In genomic region chr8:61488631-61489030, GRCm38 (mm10) we compare ENCODE assay signal across 7 mouse cellular contexts. TPM values are rescaled to one million over a fixed set of nuclear protein-coding genes. Genes with fewer than 3 reads are reported as not detected.
DNase-seq lines count a peak whose midpoint lies in the region; ATAC-seq and TF ChIP-seq lines count a peak whose summit lies in the region.

No protein-coding gene starts in this region.

- H3K4me1 ChIP-seq in forebrain, embryonic 11.5 days (replicated peaks; ENCODE audit: control insufficient read depth, insufficient read depth, low read length), result no peaks in the 10 kb centered on the region
- H3K4me1 ChIP-seq in intestine, postnatal 0 days (replicated peaks; ENCODE audit: control insufficient read depth, insufficient read depth, low read length), result peaks cover 5% of the 10 kb centered on the region; the same call in 1 of the 2 replicates
- H3K4me1 ChIP-seq in neural tube, embryonic 13.5 days (replicated peaks), result peaks cover 11% of the 10 kb centered on the region

- H3K9me3 ChIP-seq in forebrain, embryonic 11.5 days (ENCODE audit: control insufficient read depth, low read length), result no peaks in the 10 kb centered on the region
- H3K9me3 ChIP-seq in intestine, postnatal 0 days (ENCODE audit: control insufficient read depth), result no peaks in the 10 kb centered on the region
- no peaks in the 10 kb centered on the region for H3K9me3 ChIP-seq in neural tube, embryonic 13.5 days

- H3K4me3 ChIP-seq in left cerebral cortex, adult 2 months, result peak overlapping the region; percentile 90
- H3K4me3 ChIP-seq in forebrain, embryonic 11.5 days (ENCODE audit: low read depth, low read length), result no peak overlapping the region
- peak overlapping the region; percentile 60; the same call in 1 of the 2 replicates for H3K4me3 ChIP-seq in intestine, postnatal 0 days (ENCODE audit: low read depth, low read length)
- peak overlapping the region; percentile 76 for H3K4me3 ChIP-seq in neural tube, embryonic 13.5 days

- no peaks in the 10 kb centered on the region for H3K27me3 ChIP-seq in forebrain, embryonic 11.5 days (ENCODE audit: control insufficient read depth, insufficient read depth, low read length)
- no peaks in the 10 kb centered on the region for H3K27me3 ChIP-seq in intestine, postnatal 0 days (replicated peaks; ENCODE audit: control insufficient read depth, insufficient read depth, low read length)
- no peaks in the 10 kb centered on the region for H3K27me3 ChIP-seq in neural tube, embryonic 13.5 days

- no peak for TF ChIP-seq CTCF in left cerebral cortex, adult 2 months (IDR thresholded peaks at IDR 0.05)
- no peak for TF ChIP-seq CTCF in intestine, postnatal 0 days (IDR thresholded peaks at IDR 0.05; ENCODE audit: low read depth)

- peak overlapping the region; percentile 72 for H3K9ac ChIP-seq in forebrain, embryonic 11.5 days (ENCODE audit: low read length)
- H3K9ac ChIP-seq in intestine, postnatal 0 days (ENCODE audit: low read depth, low read length), result 0 out of 2 replicates have a peak overlapping the region, but pooled peaks have one; percentile 81
- H3K9ac ChIP-seq in neural tube, embryonic 13.5 days, result peak overlapping the region; percentile 87

- intact Hi-C loops in left cerebral cortex, adult 2 months (cut with DNase I), result loop anchor here (5.0 kb wide), 2 partner anchors 266 to 506 kb away; partner anchors contain the start of genes Clcn3 and Sh3rf1
- intact Hi-C loops in left cerebral cortex, postnatal 25 days (cut with DNase I), result loop anchor here (5.0 kb wide), 2 partner anchors 111 to 496 kb away; partner anchors contain the start of gene Nek1
- intact Hi-C loops in left cerebral cortex, postnatal 36 days (cut with DNase I), result loop anchor here (5.0 kb wide), 1 partner anchor 266 kb away; the partner anchor contains the start of gene Sh3rf1

- WGBS in forebrain, embryonic 11.5 days, result 87% methylated on average over 8 of the region's 8 CpGs
- 89% methylated on average over 8 of the region's 8 CpGs for WGBS in intestine, postnatal 0 days
- WGBS in neural tube, embryonic 13.5 days, result 92% methylated on average over 8 of the region's 8 CpGs

- no peak for ATAC-seq in forebrain, embryonic 11.5 days (replicated peaks; ENCODE audit: low FRiP score)
- no peak for ATAC-seq in intestine, postnatal 0 days
- no peak for ATAC-seq in neural tube, embryonic 13.5 days (ENCODE audit: low read depth)
- no peak for ATAC-seq in activated CD4-positive, CD25-positive, alpha-beta regulatory T cell, adult 4 months

- no peaks in the 10 kb centered on the region for H3K36me3 ChIP-seq in forebrain, embryonic 11.5 days (ENCODE audit: control insufficient read depth, insufficient read depth, low read length)
- peaks cover 8% of the 10 kb centered on the region; the same call in 1 of the 2 replicates for H3K36me3 ChIP-seq in intestine, postnatal 0 days (ENCODE audit: control insufficient read depth, insufficient read depth)
- peaks cover 11% of the 10 kb centered on the region for H3K36me3 ChIP-seq in neural tube, embryonic 13.5 days

- no peak overlapping the region for H3K27ac ChIP-seq in left cerebral cortex, adult 2 months
- H3K27ac ChIP-seq in forebrain, embryonic 11.5 days (ENCODE audit: low read depth, low read length), result no peak overlapping the region
- H3K27ac ChIP-seq in intestine, postnatal 0 days (ENCODE audit: low read depth, low read length), result no peak overlapping the region
- no peak overlapping the region for H3K27ac ChIP-seq in neural tube, embryonic 13.5 days (replicated peaks)

- peak overlapping the region; percentile 65 for H3K4me2 ChIP-seq in forebrain, embryonic 11.5 days (ENCODE audit: low read depth, low read length, severe bottlenecking)
- H3K4me2 ChIP-seq in intestine, postnatal 0 days (replicated peaks; ENCODE audit: low read depth), result peak overlapping the region; percentile 77
- peak overlapping the region; percentile 80 for H3K4me2 ChIP-seq in neural tube, embryonic 13.5 days

- DNase-seq in left cerebral cortex, adult 2 months (ENCODE audit: extremely low spot score in 1 of 2, low spot score in 2 of 2), result no peak
- DNase-seq in left cerebral cortex, postnatal 25 days (ENCODE audit: low spot score in 2 of 2), result no peak
- DNase-seq in forebrain, embryonic 11.5 days (ENCODE audit: low spot score), result no peak
- no peak for DNase-seq in left cerebral cortex, postnatal 36 days (ENCODE audit: low spot score in 2 of 2)

RNA-seq across cellular contexts. Expression of gene Cbr4, which starts 1.1 kb away (rescaled TPM):
- total RNA-seq in left cerebral cortex, adult 2 months (2021), result 10 to 100 TPM; 18.6 to 19.1 TPM
- 10 to 100 TPM; 21.3 to 21.5 TPM for total RNA-seq in left cerebral cortex, postnatal 25 days (2021)
- 27.9 and 31.0 TPM in 2 replicates for polyA plus RNA-seq in forebrain, embryonic 11.5 days (2014; fragmentation: Nextera tagmentation; extraction: Ambion mirVana)
- 50.2 and 51.2 TPM in 2 replicates for polyA plus RNA-seq in intestine, postnatal 0 days (2015; fragmentation: Nextera tagmentation; extraction: Ambion mirVana)
- polyA plus RNA-seq in neural tube, embryonic 13.5 days (2015; fragmentation: Nextera tagmentation; extraction: Ambion mirVana), result 21.7 and 23.1 TPM in 2 replicates
- polyA plus RNA-seq in activated CD4-positive, CD25-positive, alpha-beta regulatory T cell, adult 4 months (2017; shearing (Covaris generic)), result 10 to 100 TPM; 17.3 to 27.7 TPM
- total RNA-seq in left cerebral cortex, postnatal 36 days (2021), result 10 to 100 TPM; 21.5 to 23.4 TPM
